ENCODE assay signal across 18 mouse cellular contexts in the genomic region with DNA sequence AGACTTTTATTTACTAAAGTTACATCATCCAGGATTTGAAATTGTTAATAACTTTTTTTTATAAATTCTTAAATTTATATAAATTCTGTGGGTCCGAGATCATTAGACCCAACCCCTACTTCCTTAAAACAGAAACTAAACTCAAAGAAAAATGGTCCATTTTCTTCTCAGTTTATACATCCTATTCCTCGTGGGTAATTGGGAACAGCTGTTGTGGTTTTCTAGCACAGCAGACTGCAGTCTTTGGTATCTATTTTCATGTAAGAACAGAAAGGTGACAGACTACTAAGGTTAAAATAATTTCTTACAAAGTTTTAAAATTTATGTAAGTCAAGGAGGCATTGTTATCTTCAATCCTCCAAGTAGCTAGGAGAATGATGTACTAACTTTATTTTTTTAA. TPM values are rescaled to one million over a fixed set of nuclear protein-coding genes. Genes with fewer than 3 reads are reported as not detected.
"Had no signal": no experiment of that assay in that cellular context is flagged by ENCODE, and none has a peak within 500 bp of the region (broad histone marks: within the 10 kb centered on the region; RNA-seq: fewer than 3 reads in every experiment).

No protein-coding gene starts in this region.

- H3K27ac ChIP-seq: kidney, postnatal 0 days; liver, embryonic 13.5 days; midbrain, embryonic 13.5 days; neural tube, embryonic 13.5 days had no signal

- H3K4me3 ChIP-seq: liver, embryonic 13.5 days; midbrain, embryonic 13.5 days; neural tube, embryonic 13.5 days had no signal

- H3K9me3 ChIP-seq: liver, embryonic 13.5 days; midbrain, embryonic 13.5 days; neural tube, embryonic 13.5 days had no signal

- ATAC-seq: liver, postnatal 0 days; midbrain, embryonic 13.5 days had no signal

- H3K4me2 ChIP-seq: liver, embryonic 13.5 days; midbrain, embryonic 13.5 days; neural tube, embryonic 13.5 days had no signal

- H3K9ac ChIP-seq: liver, embryonic 13.5 days; liver, postnatal 0 days; midbrain, embryonic 13.5 days; neural tube, embryonic 13.5 days had no signal

- DNase-seq: kidney, adult 8-10 months; kidney, postnatal 36 days; layer of hippocampus, postnatal 36 days; liver; liver, embryonic 13.5 days; liver, postnatal 0 days; retina, postnatal 1 day; right cerebral cortex, postnatal 4 days; spleen, adult 18-20 months; thymus, adult 18-20 months; thymus, postnatal 14 days had no signal

- H3K4me1 ChIP-seq: liver, embryonic 13.5 days; midbrain, embryonic 13.5 days; neural tube, embryonic 13.5 days had no signal

- H3K36me3 ChIP-seq: liver, embryonic 13.5 days; midbrain, embryonic 13.5 days; neural tube, embryonic 13.5 days had no signal

- H3K27me3 ChIP-seq: liver, embryonic 13.5 days; midbrain, embryonic 13.5 days; neural tube, embryonic 13.5 days had no signal

RNA-seq across cellular contexts. Expression of a gene that starts 19.5 kb away (rescaled TPM):
- total RNA-seq: megakaryocyte-erythroid progenitor cell, adult 5-6 weeks; monocyte, adult 5-6 weeks had no signal
- polyA plus RNA-seq: liver, embryonic 13.5 days; liver, postnatal 0 days; lung, embryonic 16.5 days; midbrain, embryonic 13.5 days; neural tube, embryonic 13.5 days had no signal

RNA-seq across cellular contexts. Expression of a gene that starts 44.1 kb away (rescaled TPM):
- total RNA-seq: megakaryocyte-erythroid progenitor cell, adult 5-6 weeks; monocyte, adult 5-6 weeks had no signal
- polyA plus RNA-seq: kidney, postnatal 0 days; liver, embryonic 13.5 days; liver, postnatal 0 days; lung, embryonic 16.5 days; midbrain, embryonic 13.5 days; neural tube, embryonic 13.5 days; stomach, embryonic 14.5 days had no signal
